Mouse (Mus musculus): Measurements from ENCODE around the gene Sf3b4. TPM values are rescaled to one million over a fixed set of nuclear protein-coding genes. Genes with fewer than 3 reads are reported as not detected.
A peak's percentile ranks its signal among the peaks of the same experiment; 100 is the strongest.
"Not testable (repeated sequence)": the region's sequence is repeated elsewhere in the genome, so short reads cannot be mapped to it uniquely, and the experiment has no call there.

Sf3b4 gene
- polyA plus RNA-seq, 1 experiment from 2014 or later = 184 TPM

DNA sequence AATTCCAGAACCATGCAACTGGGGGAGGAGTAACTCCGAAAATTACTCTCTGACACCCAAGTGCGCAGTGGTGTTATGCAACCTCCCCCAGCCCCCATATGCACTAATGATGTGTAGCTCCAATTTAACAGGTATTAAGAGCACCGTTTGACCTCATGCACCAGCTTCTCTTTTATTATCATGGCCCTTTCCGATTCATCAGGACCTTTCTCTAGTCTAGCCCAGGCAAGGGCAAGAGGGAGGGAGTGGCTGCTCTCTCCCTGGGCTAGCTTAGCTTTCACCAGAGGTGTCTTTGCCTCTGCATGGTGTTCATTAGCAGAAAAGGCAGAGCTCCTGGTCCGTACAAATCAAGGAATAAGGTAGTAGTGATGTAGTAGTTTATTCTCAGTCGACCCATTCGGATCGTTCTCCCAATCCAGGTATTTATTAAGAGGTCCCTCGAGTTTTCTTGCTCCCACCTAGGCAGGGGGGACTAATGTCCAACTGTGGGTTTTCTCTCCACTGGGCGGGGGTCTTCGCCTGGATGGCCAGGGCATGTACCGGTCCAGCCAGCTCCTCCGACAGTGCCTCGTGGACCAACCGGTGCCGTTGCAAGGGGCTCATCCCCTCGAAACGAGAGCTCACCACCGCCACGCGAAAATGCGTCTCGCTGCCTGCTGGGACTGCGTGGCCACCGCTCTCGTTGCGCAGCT, 24.5 kb downstream of the Sf3b4 start:
- Histone ChIP-seq H3K4me1 (replicated peaks; ENCODE audit: control insufficient read depth, insufficient read depth, low read length) (peaks cover 12% of the 10 kb centered on the region), H3K27me3 (replicated peaks; ENCODE audit: control insufficient read depth, insufficient read depth, low read length) (no peaks in the 10 kb centered on the region), H3K36me3 (ENCODE audit: control insufficient read depth, insufficient read depth, low read length) (no peaks in the 10 kb centered on the region), H3K9me3 (ENCODE audit: control insufficient read depth, low read length) (no peaks in the 10 kb centered on the region), H3K4me2 (ENCODE audit: low read length) (peak overlapping the region; percentile 88), H3K27ac (ENCODE audit: low read depth) (peak overlapping the region; percentile 97), H3K4me3 (ENCODE audit: low read depth, low read length) (peak overlapping the region; percentile 68), H3K9ac (ENCODE audit: low read length) (peak overlapping the region; percentile 93)
- no peak for DNase-seq (ENCODE audit: low spot score)
- ATAC-seq (replicated peaks; ENCODE audit: low FRiP score, low TSS enrichment, low read depth) = no peak; the same call in 1 of the 2 replicates
- 17% methylated on average over 27 of the region's 27 CpGs for WGBS

DNA sequence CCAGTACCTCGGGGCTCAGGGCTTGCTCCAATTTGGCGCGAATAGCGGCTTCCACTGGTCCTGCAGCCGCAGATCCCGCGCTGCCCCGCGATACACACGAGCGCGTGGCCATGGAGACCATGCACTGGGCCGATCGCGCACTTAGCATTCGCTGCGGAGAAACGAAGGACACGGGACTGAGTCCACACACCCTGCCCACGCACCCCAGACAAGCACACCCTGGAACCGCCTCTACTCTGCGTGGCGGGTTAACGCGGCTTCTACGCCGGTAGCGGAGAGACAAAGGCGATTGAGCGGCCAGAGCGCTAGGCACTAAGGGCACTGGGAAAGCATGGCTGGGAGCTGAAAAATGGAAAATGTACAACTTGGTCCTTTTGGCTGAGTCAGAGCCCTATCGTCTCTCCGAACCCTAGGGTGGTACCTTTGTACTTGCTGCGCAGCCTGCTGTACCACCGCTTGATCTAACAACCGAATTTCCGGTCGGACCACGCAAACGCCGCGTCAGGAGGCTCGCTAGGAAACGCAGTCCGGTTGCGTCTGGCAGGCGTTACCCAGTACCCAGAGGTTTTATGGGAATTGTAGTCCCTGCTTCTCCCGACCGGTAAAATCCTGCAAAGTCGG, 25.1 kb downstream of the Sf3b4 start:
- Histone ChIP-seq H3K4me2 (ENCODE audit: low read length) (peak overlapping the region; percentile 88), H3K27me3 (replicated peaks; ENCODE audit: control insufficient read depth, insufficient read depth, low read length) (no peaks in the 10 kb centered on the region), H3K4me1 (replicated peaks; ENCODE audit: control insufficient read depth, insufficient read depth, low read length) (peaks cover 12% of the 10 kb centered on the region), H3K27ac (ENCODE audit: low read depth) (peak overlapping the region; percentile 97), H3K9me3 (ENCODE audit: control insufficient read depth, low read length) (no peaks in the 10 kb centered on the region), H3K36me3 (ENCODE audit: control insufficient read depth, insufficient read depth, low read length) (no peaks in the 10 kb centered on the region), H3K4me3 (ENCODE audit: low read depth, low read length) (peak overlapping the region; percentile 68), H3K9ac (ENCODE audit: low read length) (peak overlapping the region; percentile 93)
- DNase-seq (ENCODE audit: low spot score) (peak; percentile 89), ATAC-seq (replicated peaks; ENCODE audit: low FRiP score, low TSS enrichment, low read depth) (peak; percentile 91)
- under 1% methylated on average over 50 of the region's 50 CpGs for WGBS

DNA sequence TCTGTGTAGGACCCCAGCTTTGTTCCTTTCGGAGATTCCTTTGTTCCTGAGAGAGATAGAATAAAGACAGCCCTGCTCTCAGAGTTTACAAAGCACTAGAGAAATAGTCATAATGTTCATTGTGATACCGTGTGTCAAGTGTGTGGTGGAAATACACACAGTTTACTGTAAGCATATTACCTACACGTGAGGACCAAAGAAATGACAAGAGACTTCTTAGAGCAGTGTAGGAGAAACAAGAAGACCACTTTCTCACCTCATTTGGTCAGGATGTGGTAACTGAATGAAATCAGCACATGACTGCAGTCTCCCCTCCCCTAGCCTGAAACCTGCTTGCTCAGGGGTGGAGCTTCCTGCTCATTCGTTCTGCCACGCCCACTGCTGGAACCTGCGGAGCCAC, 26.0 kb downstream of the Sf3b4 start:
- H3K4me1 ChIP-seq (replicated peaks; ENCODE audit: control insufficient read depth, insufficient read depth, low read length) = peaks cover 12% of the 10 kb centered on the region
- H3K9me3 ChIP-seq (ENCODE audit: control insufficient read depth, low read length) = no peaks in the 10 kb centered on the region
- no peak for DNase-seq (ENCODE audit: low spot score)
- H3K4me2 ChIP-seq (ENCODE audit: low read length) = peak overlapping the region; percentile 88
- no peaks in the 10 kb centered on the region for H3K27me3 ChIP-seq (replicated peaks; ENCODE audit: control insufficient read depth, insufficient read depth, low read length)
- ATAC-seq (replicated peaks; ENCODE audit: low FRiP score, low TSS enrichment, low read depth) = peak; percentile 34
- peak overlapping the region; percentile 41 for H3K9ac ChIP-seq (ENCODE audit: low read length)
- WGBS = 5% methylated on average over 6 of the region's 6 CpGs
- H3K27ac ChIP-seq (ENCODE audit: low read depth) = peak overlapping the region; percentile 54
- H3K4me3 ChIP-seq (ENCODE audit: low read depth, low read length) = peak overlapping the region; percentile 68
- H3K36me3 ChIP-seq (ENCODE audit: control insufficient read depth, insufficient read depth, low read length) = no peaks in the 10 kb centered on the region

DNA sequence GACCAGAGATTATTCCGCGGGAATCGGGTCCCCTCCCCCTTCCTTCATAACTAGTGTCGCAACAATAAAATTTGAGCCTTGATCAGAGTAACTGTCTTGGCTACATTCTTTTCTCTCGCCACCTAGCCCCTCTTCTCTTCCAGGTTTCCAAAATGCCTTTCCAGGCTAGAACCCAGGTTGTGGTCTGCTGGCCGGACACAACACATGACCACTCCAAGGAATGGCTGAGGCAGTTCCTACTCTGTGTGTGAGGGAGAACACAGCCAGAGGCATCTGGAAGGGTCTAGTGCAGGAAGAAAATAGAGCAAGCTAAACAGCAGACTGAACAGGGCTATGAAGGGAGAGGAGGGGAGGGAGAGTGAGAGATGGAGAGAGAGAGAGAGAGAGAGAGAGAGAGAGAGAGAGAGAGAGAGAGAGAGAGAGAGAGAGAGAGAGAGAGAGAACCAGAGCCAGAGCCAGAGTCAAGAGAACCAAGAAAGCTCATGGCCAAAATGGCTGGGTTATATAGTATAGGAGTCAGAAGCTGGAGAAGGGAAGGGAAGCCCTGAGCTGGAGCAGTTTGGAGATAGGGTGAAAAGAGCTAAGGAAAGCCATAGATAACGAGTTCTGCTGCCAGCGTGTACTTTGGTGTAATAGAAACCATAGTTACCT, 26.6 kb downstream of the Sf3b4 start:
- not testable (repeated sequence) for H3K9me3 ChIP-seq (ENCODE audit: control insufficient read depth, low read length); DNase-seq (ENCODE audit: low spot score); ATAC-seq (replicated peaks; ENCODE audit: low FRiP score, low TSS enrichment, low read depth); H3K36me3 ChIP-seq (ENCODE audit: control insufficient read depth, insufficient read depth, low read length); H3K9ac ChIP-seq (ENCODE audit: low read length); H3K4me3 ChIP-seq (ENCODE audit: low read depth, low read length); H3K27me3 ChIP-seq (replicated peaks; ENCODE audit: control insufficient read depth, insufficient read depth, low read length); H3K27ac ChIP-seq (ENCODE audit: low read depth)
- peaks cover 12% of the 10 kb centered on the region for H3K4me1 ChIP-seq (replicated peaks; ENCODE audit: control insufficient read depth, insufficient read depth, low read length)
- 35% methylated on average over 5 of the region's 8 CpGs for WGBS
- H3K4me2 ChIP-seq (ENCODE audit: low read length) = peak overlapping the region; percentile 88

DNA sequence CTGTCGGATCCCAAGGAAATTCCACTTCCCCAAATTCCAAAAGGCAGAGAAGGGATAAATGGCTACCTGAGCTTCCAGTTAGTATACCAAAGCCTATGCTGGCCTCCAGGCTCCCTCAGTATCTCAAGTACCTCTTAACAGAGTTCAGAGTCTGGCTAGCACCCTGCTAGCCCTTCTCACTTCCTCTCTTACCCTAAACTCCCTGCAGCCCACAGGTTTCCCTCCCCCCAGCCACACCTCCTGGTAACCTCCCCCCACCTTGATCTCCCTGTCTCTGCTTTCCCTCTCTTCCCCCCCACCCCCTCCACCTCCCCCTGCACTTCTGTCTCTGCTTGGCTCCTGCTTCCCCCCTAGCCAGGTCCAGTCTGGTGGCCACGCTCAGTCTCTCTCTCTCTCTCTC, 27.6 kb downstream of the Sf3b4 start:
- H3K9ac ChIP-seq (ENCODE audit: low read length) = no peak overlapping the region
- H3K4me3 ChIP-seq (ENCODE audit: low read depth, low read length) = no peak overlapping the region
- DNase-seq (ENCODE audit: low spot score) (no peak), ATAC-seq (replicated peaks; ENCODE audit: low FRiP score, low TSS enrichment, low read depth) (no peak)
- H3K27ac ChIP-seq (ENCODE audit: low read depth) = no peak overlapping the region
- peaks cover 12% of the 10 kb centered on the region for H3K4me1 ChIP-seq (replicated peaks; ENCODE audit: control insufficient read depth, insufficient read depth, low read length)
- WGBS = 49% methylated on average over 2 of the region's 2 CpGs
- H3K36me3 ChIP-seq (ENCODE audit: control insufficient read depth, insufficient read depth, low read length) = no peaks in the 10 kb centered on the region
- H3K9me3 ChIP-seq (ENCODE audit: control insufficient read depth, low read length) = no peaks in the 10 kb centered on the region
- no peak overlapping the region for H3K4me2 ChIP-seq (ENCODE audit: low read length)
- no peaks in the 10 kb centered on the region for H3K27me3 ChIP-seq (replicated peaks; ENCODE audit: control insufficient read depth, insufficient read depth, low read length)

DNA sequence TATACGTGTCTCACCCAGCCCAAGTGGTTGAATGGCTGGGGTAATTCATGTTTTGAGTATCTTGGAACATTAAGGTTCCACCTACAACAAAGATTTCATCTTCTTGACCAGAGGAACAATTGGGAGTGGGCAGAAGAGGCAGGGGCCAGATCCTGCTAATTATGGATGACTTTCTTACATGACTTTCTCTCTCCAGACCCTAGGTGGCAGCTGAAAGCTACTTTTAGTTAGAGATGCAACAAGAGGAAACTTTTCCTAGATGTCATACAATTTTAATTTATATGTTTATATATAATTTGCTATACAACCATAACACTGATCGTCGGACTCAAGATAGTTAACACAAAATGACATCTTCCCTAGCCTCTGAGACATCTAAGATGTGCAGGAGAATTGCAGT, 35.7 kb downstream of the Sf3b4 start:
- no peaks in the 10 kb centered on the region for H3K4me1 ChIP-seq (replicated peaks; ENCODE audit: control insufficient read depth, insufficient read depth, low read length)
- H3K9ac ChIP-seq (ENCODE audit: low read length) = no peak overlapping the region
- no peak overlapping the region for H3K4me3 ChIP-seq (ENCODE audit: low read depth, low read length)
- H3K9me3 ChIP-seq (ENCODE audit: control insufficient read depth, low read length) = no peaks in the 10 kb centered on the region
- WGBS = 72% methylated on average over 3 of the region's 3 CpGs
- no peaks in the 10 kb centered on the region for H3K27me3 ChIP-seq (replicated peaks; ENCODE audit: control insufficient read depth, insufficient read depth, low read length)
- DNase-seq (ENCODE audit: low spot score) = no peak
- no peak for ATAC-seq (replicated peaks; ENCODE audit: low FRiP score, low TSS enrichment, low read depth)
- no peaks in the 10 kb centered on the region for H3K36me3 ChIP-seq (ENCODE audit: control insufficient read depth, insufficient read depth, low read length)
- no peak overlapping the region for H3K27ac ChIP-seq (ENCODE audit: low read depth)
- H3K4me2 ChIP-seq (ENCODE audit: low read length) = no peak overlapping the region

DNA sequence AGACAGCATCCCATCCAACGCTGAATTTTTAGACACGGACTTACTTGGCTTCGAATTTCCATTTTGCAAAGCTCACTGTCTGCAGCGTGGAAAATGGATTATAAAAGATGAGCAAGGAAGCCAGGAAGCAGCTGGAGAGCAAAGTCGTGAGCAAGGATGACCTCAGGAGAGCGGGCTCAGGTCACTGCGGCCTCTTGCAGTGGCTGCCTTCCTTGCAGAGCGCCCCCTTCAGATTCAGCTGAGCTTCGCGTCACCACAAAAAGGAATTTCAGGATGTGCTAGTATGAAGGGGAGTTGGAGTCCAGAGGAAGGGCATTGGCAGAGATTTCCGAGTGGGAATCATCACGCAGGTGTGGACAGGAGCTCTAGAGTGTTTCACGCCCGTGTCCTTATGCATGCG, 37.1 kb downstream of the Sf3b4 start:
- no peak overlapping the region for H3K4me3 ChIP-seq (ENCODE audit: low read depth, low read length)
- no peak for ATAC-seq (replicated peaks; ENCODE audit: low FRiP score, low TSS enrichment, low read depth)
- H3K27ac ChIP-seq (ENCODE audit: low read depth) = no peak overlapping the region
- WGBS = 25% methylated on average over 15 of the region's 15 CpGs
- no peak overlapping the region for H3K9ac ChIP-seq (ENCODE audit: low read length)
- H3K36me3 ChIP-seq (ENCODE audit: control insufficient read depth, insufficient read depth, low read length) = no peaks in the 10 kb centered on the region
- H3K4me2 ChIP-seq (ENCODE audit: low read length) = no peak overlapping the region
- DNase-seq (ENCODE audit: low spot score) = no peak
- H3K27me3 ChIP-seq (replicated peaks; ENCODE audit: control insufficient read depth, insufficient read depth, low read length) = no peaks in the 10 kb centered on the region
- H3K9me3 ChIP-seq (ENCODE audit: control insufficient read depth, low read length) = no peaks in the 10 kb centered on the region
- H3K4me1 ChIP-seq (replicated peaks; ENCODE audit: control insufficient read depth, insufficient read depth, low read length) = no peaks in the 10 kb centered on the region

DNA sequence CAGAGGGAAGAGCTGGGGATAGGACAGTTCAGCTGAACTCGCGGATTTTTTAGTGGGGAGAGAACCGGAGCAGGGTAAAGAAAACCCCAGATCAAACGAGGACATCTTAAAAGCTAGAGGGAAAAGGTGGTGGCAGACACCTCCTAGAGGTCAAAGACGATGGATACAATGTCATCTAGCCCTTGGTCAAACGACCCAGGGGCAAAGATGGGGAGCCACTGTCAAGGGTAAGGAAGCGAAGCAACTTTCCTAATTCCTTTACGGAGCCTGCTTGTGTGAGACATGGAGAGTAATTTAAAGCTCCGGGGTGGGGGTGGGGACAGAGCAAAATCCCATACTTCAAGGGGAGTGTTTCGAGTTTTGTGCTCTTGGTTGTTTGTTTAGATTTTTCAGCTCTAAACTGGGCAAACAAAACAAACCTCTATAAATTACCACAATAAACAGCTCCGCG, 47.1 kb downstream of the Sf3b4 start:
- H3K4me1 ChIP-seq (replicated peaks; ENCODE audit: control insufficient read depth, insufficient read depth, low read length) = peaks cover 12% of the 10 kb centered on the region; the same call in 1 of the 2 replicates
- peak overlapping the region; percentile 97 for H3K9ac ChIP-seq (ENCODE audit: low read length)
- WGBS = 0% methylated on average over 12 of the region's 12 CpGs
- ATAC-seq (replicated peaks; ENCODE audit: low FRiP score, low TSS enrichment, low read depth) = peak; percentile 28
- no peaks in the 10 kb centered on the region for H3K36me3 ChIP-seq (ENCODE audit: control insufficient read depth, insufficient read depth, low read length)
- H3K4me2 ChIP-seq (ENCODE audit: low read length) = peak overlapping the region; percentile 59
- H3K9me3 ChIP-seq (ENCODE audit: control insufficient read depth, low read length) = no peaks in the 10 kb centered on the region
- H3K27me3 ChIP-seq (replicated peaks; ENCODE audit: control insufficient read depth, insufficient read depth, low read length) = no peaks in the 10 kb centered on the region
- peak overlapping the region; percentile 98 for H3K27ac ChIP-seq (ENCODE audit: low read depth)
- DNase-seq (ENCODE audit: low spot score) = peak; percentile 77
- H3K4me3 ChIP-seq (ENCODE audit: low read depth, low read length) = peak overlapping the region; percentile 69

Measured in intestine, embryonic 14.5 days (tissue).